Mouse (Mus musculus): ENCODE data around the gene Igsf11. TPM values are rescaled to one million over a fixed set of nuclear protein-coding genes. Genes with fewer than 3 reads are reported as not detected.

Gene Igsf11
- polyA plus RNA-seq, 1 experiment from 2014 or later, result 0.63 TPM

DNA sequence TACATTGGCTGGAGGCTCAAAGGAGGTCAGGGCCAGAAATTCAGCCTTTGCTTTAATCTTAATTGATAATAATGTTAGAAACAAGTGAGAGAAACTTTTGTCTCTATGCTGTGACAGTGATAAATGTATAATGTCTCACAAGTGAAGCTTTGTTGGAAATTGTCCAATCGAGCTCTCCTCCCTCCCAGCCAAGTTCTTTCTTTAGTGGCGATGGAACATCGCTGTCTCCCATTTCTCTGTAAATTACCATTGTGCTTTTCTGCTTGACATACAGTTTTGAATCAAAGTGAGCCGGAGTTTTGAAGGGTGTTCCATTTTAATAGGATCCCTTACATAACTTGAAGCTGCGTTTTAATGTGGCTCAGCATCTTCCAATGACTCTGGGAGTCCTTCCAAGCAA lies 56.0 kb downstream of the Igsf11 start:
- 73% methylated on average over 5 of the region's 5 CpGs for WGBS
- Histone ChIP-seq H3K27me3 (ENCODE audit: control insufficient read depth, insufficient read depth, low read length) (no peaks in the 10 kb centered on the region), H3K4me1 (replicated peaks; ENCODE audit: control insufficient read depth, insufficient read depth) (no peaks in the 10 kb centered on the region), H3K4me3 (ENCODE audit: low read depth, low read length) (no peak overlapping the region), H3K27ac (replicated peaks) (no peak overlapping the region), H3K9ac (ENCODE audit: low read length) (no peak overlapping the region), H3K4me2 (replicated peaks; ENCODE audit: low read depth) (no peak overlapping the region), H3K9me3 (ENCODE audit: control insufficient read depth, low read length) (no peaks in the 10 kb centered on the region), H3K36me3 (ENCODE audit: control insufficient read depth, insufficient read depth, low read length) (no peaks in the 10 kb centered on the region)
- TF ChIP-seq CTCF (IDR thresholded peaks at IDR 0.05; ENCODE audit: low read depth), result no peak
- no peak for TF ChIP-seq EP300 (optimal IDR thresholded peaks at IDR 0.05)
- DNase-seq (ENCODE audit: low spot score), result no peak
- ATAC-seq (ENCODE audit: low FRiP score, low TSS enrichment), result no peak

DNA sequence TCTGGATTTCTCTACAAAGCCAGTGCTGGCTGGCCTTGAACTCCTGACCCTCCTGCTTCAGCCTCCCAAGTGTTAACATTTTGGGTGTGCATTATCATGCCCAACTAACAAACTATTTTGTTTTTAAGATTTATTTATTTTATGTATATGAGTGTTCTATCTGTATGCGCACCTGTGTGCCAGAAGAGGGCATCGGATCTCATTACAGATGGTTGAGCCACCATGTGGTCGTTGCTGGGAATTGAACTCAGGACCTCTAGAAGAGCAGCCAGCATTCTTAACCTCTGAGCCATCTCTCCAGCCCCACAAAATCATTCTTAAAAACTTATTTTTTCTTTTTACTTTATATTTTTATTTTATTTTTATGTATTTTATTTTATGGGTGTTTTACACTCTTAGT lies 60.4 kb downstream of the Igsf11 start:
- Histone ChIP-seq H3K4me2 (replicated peaks; ENCODE audit: low read depth) (no peak overlapping the region), H3K27ac (replicated peaks) (no peak overlapping the region), H3K9me3 (ENCODE audit: control insufficient read depth, low read length) (no peaks in the 10 kb centered on the region), H3K27me3 (ENCODE audit: control insufficient read depth, insufficient read depth, low read length) (no peaks in the 10 kb centered on the region), H3K9ac (ENCODE audit: low read length) (no peak overlapping the region), H3K36me3 (ENCODE audit: control insufficient read depth, insufficient read depth, low read length) (no peaks in the 10 kb centered on the region), H3K4me1 (replicated peaks; ENCODE audit: control insufficient read depth, insufficient read depth) (no peaks in the 10 kb centered on the region), H3K4me3 (ENCODE audit: low read depth, low read length) (no peak overlapping the region)
- ATAC-seq (ENCODE audit: low FRiP score, low TSS enrichment) (no peak), DNase-seq (ENCODE audit: low spot score) (no peak)
- TF ChIP-seq CTCF (IDR thresholded peaks at IDR 0.05; ENCODE audit: low read depth) (peak; percentile 32), EP300 (optimal IDR thresholded peaks at IDR 0.05) (no peak)
- 90% methylated on average over 3 of the region's 3 CpGs for WGBS

DNA sequence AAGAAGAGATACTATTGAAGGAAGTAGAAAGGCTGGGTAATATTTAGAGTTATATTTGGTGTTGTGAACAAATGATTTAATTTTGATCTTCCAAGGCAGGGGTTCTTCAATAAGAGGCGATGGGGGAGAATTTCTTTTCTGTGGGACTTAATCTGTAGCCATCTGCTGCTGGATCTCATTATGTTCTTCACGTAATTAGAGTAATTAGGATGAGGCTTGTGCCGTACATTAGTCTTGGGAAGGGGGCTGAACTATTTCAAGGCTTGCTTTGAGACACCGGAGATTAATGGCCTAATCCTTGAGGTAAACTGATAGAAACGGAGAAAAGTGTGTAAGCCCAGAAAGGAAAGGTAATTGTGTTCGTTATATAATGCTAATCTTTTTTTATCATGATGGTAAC lies 61.4 kb downstream of the Igsf11 start:
- 77% methylated on average over 6 of the region's 6 CpGs for WGBS
- H3K27ac ChIP-seq (replicated peaks), result no peak overlapping the region
- no peak overlapping the region for H3K9ac ChIP-seq (ENCODE audit: low read length)
- no peak for TF ChIP-seq EP300 (optimal IDR thresholded peaks at IDR 0.05)
- TF ChIP-seq CTCF (IDR thresholded peaks at IDR 0.05; ENCODE audit: low read depth), result no peak
- no peak overlapping the region for H3K4me3 ChIP-seq (ENCODE audit: low read depth, low read length)
- H3K9me3 ChIP-seq (ENCODE audit: control insufficient read depth, low read length), result no peaks in the 10 kb centered on the region
- H3K4me2 ChIP-seq (replicated peaks; ENCODE audit: low read depth), result no peak overlapping the region
- H3K4me1 ChIP-seq (replicated peaks; ENCODE audit: control insufficient read depth, insufficient read depth), result no peaks in the 10 kb centered on the region
- no peaks in the 10 kb centered on the region for H3K27me3 ChIP-seq (ENCODE audit: control insufficient read depth, insufficient read depth, low read length)
- H3K36me3 ChIP-seq (ENCODE audit: control insufficient read depth, insufficient read depth, low read length), result no peaks in the 10 kb centered on the region
- ATAC-seq (ENCODE audit: low FRiP score, low TSS enrichment) (no peak), DNase-seq (ENCODE audit: low spot score) (no peak)

DNA sequence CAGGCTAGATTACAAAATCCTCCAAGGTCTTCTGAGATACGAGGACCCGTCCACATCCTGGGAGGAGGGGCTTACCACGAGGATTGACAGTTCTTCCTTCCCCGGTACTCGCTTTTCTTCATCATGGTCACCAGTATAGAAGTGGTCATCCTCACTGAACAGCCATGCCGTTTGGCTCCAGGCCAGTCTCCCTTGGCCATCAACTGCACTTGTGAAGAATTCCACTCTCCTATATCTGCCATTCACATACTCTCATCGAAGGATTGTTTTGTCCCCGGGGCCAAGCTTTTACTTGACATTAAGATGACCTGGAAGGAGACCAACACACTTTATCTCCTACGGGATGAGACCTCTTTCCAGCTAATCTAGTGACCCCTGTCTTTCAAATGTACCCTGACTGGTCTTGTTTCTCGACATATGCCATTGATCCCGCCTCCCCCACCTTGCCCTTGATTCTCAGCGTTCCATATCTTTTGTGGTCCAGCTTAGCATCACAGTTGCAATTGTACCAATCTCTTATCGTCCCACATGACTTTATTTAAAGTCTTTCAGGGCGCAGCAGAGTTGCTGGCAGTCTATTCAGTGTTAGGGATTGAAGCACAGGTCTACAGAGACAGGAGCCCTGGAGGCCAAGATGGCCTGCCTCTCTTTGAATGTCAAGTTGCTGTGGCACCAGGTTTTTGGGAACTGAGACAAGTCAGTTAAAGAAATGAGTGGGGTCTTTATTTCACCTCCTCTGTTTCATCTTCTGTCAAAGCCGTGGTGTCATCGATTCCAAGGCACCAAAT lies 62.2 kb downstream of the Igsf11 start:
- H3K27me3 ChIP-seq (ENCODE audit: control insufficient read depth, insufficient read depth, low read length), result no peaks in the 10 kb centered on the region
- no peak for DNase-seq (ENCODE audit: low spot score)
- no peaks in the 10 kb centered on the region for H3K4me1 ChIP-seq (replicated peaks; ENCODE audit: control insufficient read depth, insufficient read depth)
- no peak overlapping the region for H3K4me2 ChIP-seq (replicated peaks; ENCODE audit: low read depth)
- TF ChIP-seq CTCF (IDR thresholded peaks at IDR 0.05; ENCODE audit: low read depth), result no peak
- no peak for TF ChIP-seq EP300 (optimal IDR thresholded peaks at IDR 0.05)
- no peaks in the 10 kb centered on the region for H3K36me3 ChIP-seq (ENCODE audit: control insufficient read depth, insufficient read depth, low read length)
- no peak overlapping the region for H3K9ac ChIP-seq (ENCODE audit: low read length)
- no peaks in the 10 kb centered on the region for H3K9me3 ChIP-seq (ENCODE audit: control insufficient read depth, low read length)
- H3K27ac ChIP-seq (replicated peaks), result no peak overlapping the region
- 80% methylated on average over 16 of the region's 16 CpGs for WGBS
- ATAC-seq (ENCODE audit: low FRiP score, low TSS enrichment), result no peak
- no peak overlapping the region for H3K4me3 ChIP-seq (ENCODE audit: low read depth, low read length)

DNA sequence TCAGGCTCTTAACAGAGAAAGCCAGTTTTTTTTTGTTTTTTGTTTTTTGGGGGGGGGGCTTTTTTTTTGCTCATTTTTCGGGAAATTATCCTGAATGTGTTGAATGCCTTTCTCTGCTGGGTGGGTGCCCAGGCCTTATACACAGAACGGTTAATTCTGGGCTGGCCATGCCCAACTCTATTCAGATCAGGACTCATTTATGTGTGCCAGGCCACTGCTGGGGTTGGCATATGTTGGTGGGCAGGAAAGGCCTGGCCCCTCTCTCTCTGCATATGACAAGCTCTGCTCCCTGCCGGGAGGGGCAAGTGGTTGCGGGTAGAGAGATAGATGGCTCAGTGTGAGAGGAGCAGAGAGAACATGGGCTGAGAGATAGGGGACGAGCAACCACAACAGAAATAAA lies 62.8 kb downstream of the Igsf11 start:
- ATAC-seq (ENCODE audit: low FRiP score, low TSS enrichment) (no peak), DNase-seq (ENCODE audit: low spot score) (no peak)
- Histone ChIP-seq H3K4me1 (replicated peaks; ENCODE audit: control insufficient read depth, insufficient read depth) (no peaks in the 10 kb centered on the region), H3K27ac (replicated peaks) (no peak overlapping the region), H3K9ac (ENCODE audit: low read length) (no peak overlapping the region), H3K36me3 (ENCODE audit: control insufficient read depth, insufficient read depth, low read length) (no peaks in the 10 kb centered on the region), H3K27me3 (ENCODE audit: control insufficient read depth, insufficient read depth, low read length) (no peaks in the 10 kb centered on the region), H3K9me3 (ENCODE audit: control insufficient read depth, low read length) (no peaks in the 10 kb centered on the region), H3K4me3 (ENCODE audit: low read depth, low read length) (no peak overlapping the region), H3K4me2 (replicated peaks; ENCODE audit: low read depth) (no peak overlapping the region)
- TF ChIP-seq EP300 (optimal IDR thresholded peaks at IDR 0.05) (no peak), CTCF (IDR thresholded peaks at IDR 0.05; ENCODE audit: low read depth) (no peak)
- WGBS, result 75% methylated on average over 5 of the region's 5 CpGs

DNA sequence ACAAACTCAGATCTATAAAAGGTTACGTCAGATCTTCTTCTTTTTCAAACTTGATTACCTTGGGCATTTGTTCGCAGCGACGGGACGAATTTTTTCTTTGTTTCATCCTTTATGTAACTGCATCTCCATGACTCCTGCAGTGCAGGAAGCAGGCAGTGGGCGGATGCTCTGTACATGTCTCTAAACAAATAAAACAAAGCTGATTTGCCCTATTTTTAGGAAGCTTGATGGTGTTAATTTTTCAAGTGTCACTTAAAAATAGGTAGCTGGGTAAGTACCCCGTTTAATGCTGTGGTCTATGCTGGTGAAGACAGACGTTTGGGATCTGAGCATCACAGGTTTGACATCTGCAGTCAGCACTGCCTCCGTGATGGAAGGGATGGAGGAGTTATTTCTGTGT lies 66.3 kb downstream of the Igsf11 start:
- no peak for ATAC-seq (ENCODE audit: low FRiP score, low TSS enrichment)
- Histone ChIP-seq H3K9me3 (ENCODE audit: control insufficient read depth, low read length) (no peaks in the 10 kb centered on the region), H3K9ac (ENCODE audit: low read length) (no peak overlapping the region), H3K36me3 (ENCODE audit: control insufficient read depth, insufficient read depth, low read length) (no peaks in the 10 kb centered on the region), H3K27ac (replicated peaks) (no peak overlapping the region), H3K4me1 (replicated peaks; ENCODE audit: control insufficient read depth, insufficient read depth) (no peaks in the 10 kb centered on the region), H3K4me2 (replicated peaks; ENCODE audit: low read depth) (no peak overlapping the region), H3K27me3 (ENCODE audit: control insufficient read depth, insufficient read depth, low read length) (no peaks in the 10 kb centered on the region), H3K4me3 (ENCODE audit: low read depth, low read length) (no peak overlapping the region)
- TF ChIP-seq EP300 (optimal IDR thresholded peaks at IDR 0.05) (no peak), CTCF (IDR thresholded peaks at IDR 0.05; ENCODE audit: low read depth) (no peak)
- WGBS, result 77% methylated on average over 9 of the region's 9 CpGs
- DNase-seq (ENCODE audit: low spot score), result no peak
